Mouse (Mus musculus): ENCODE measurements at regions not wholly inside any gene's neighbourhood (a gene's known extent, or its start where the extent isn't known, plus 50 kb on each side); places are given as distances from the start of the nearest gene placed in this dataset.
"Not testable (repeated sequence)": the region's sequence is repeated elsewhere in the genome, so short reads cannot be mapped to it uniquely, and the experiment has no call there.

- 72% methylated on average over 6 of the region's 6 CpGs for WGBS
- Histone ChIP-seq H3K4me3 (replicated peaks) (no peak overlapping the region), H3K9ac (no peak overlapping the region), H3K36me3 (no peaks in the 10 kb centered on the region), H3K9me3 (no peaks in the 10 kb centered on the region), H3K27ac (no peak overlapping the region), H3K27me3 (replicated peaks) (no peaks in the 10 kb centered on the region), H3K4me1 (no peaks in the 10 kb centered on the region), H3K4me2 (no peak overlapping the region)
- ATAC-seq (ENCODE audit: insufficient read depth, low FRiP score, low read depth) = no peak
Observed at GRCm38 (mm10) chr6:144910392-144910791, 128.6 kb upstream of the Sox5 start.

- 92% methylated on average over 11 of the region's 11 CpGs for WGBS
- no peaks in the 10 kb centered on the region for H3K36me3 ChIP-seq
- no peaks in the 10 kb centered on the region for H3K4me1 ChIP-seq
- no peak overlapping the region for H3K27ac ChIP-seq
- no peak for ATAC-seq (ENCODE audit: insufficient read depth, low FRiP score, low read depth)
- H3K4me2 ChIP-seq = no peak overlapping the region
- no peaks in the 10 kb centered on the region for H3K27me3 ChIP-seq (replicated peaks)
- no peak overlapping the region for H3K9ac ChIP-seq
- no peaks in the 10 kb centered on the region for H3K9me3 ChIP-seq
- H3K4me3 ChIP-seq (replicated peaks) = no peak overlapping the region
Observed at GRCm38 (mm10) chr6:144908646-144909045, 126.9 kb upstream of the Sox5 start.

- Histone ChIP-seq H3K4me2 (no peak overlapping the region), H3K4me1 (no peaks in the 10 kb centered on the region), H3K27me3 (replicated peaks) (no peaks in the 10 kb centered on the region), H3K9ac (no peak overlapping the region), H3K9me3 (no peaks in the 10 kb centered on the region), H3K27ac (no peak overlapping the region), H3K4me3 (replicated peaks) (no peak overlapping the region), H3K36me3 (no peaks in the 10 kb centered on the region)
- ATAC-seq (ENCODE audit: insufficient read depth, low FRiP score, low read depth) = no peak
- 49% methylated on average over 10 of the region's 10 CpGs for WGBS
Observed at GRCm38 (mm10) chr6:144903156-144903555, 121.4 kb upstream of the Sox5 start.

GRCm38 (mm10) chr6:144902267-144902995, 120.7 kb upstream of the Sox5 start:
- Histone ChIP-seq H3K4me3 (replicated peaks) (no peak overlapping the region), H3K9ac (no peak overlapping the region), H3K27ac (no peak overlapping the region), H3K9me3 (no peaks in the 10 kb centered on the region), H3K4me2 (0 out of 2 replicates have a peak overlapping the region, but pooled peaks have one; percentile 5), H3K27me3 (replicated peaks) (no peaks in the 10 kb centered on the region), H3K4me1 (no peaks in the 10 kb centered on the region), H3K36me3 (no peaks in the 10 kb centered on the region)
- WGBS = 63% methylated on average over 20 of the region's 20 CpGs
- no peak for ATAC-seq (ENCODE audit: insufficient read depth, low FRiP score, low read depth)

- no peaks in the 10 kb centered on the region for H3K36me3 ChIP-seq
- no peak overlapping the region for H3K27ac ChIP-seq
- H3K4me1 ChIP-seq = no peaks in the 10 kb centered on the region
- H3K9ac ChIP-seq = no peak overlapping the region
- peak; percentile 87 for ATAC-seq (ENCODE audit: insufficient read depth, low FRiP score, low read depth)
- H3K4me2 ChIP-seq = peak overlapping the region; percentile 5; the same call in 1 of the 2 replicates
- no peaks in the 10 kb centered on the region for H3K9me3 ChIP-seq
- no peak overlapping the region for H3K4me3 ChIP-seq (replicated peaks)
- WGBS = 52% methylated on average over 9 of the region's 9 CpGs
- H3K27me3 ChIP-seq (replicated peaks) = no peaks in the 10 kb centered on the region
Observed at GRCm38 (mm10) chr6:144901825-144902224, 120.0 kb upstream of the Sox5 start.

- H3K27ac ChIP-seq; H3K27me3 ChIP-seq (replicated peaks); ATAC-seq (ENCODE audit: insufficient read depth, low FRiP score, low read depth); H3K36me3 ChIP-seq; H3K9ac ChIP-seq; H3K9me3 ChIP-seq; H3K4me1 ChIP-seq; H3K4me3 ChIP-seq (replicated peaks); H3K4me2 ChIP-seq: not testable (repeated sequence)
- WGBS = 83% methylated on average over 7 of the region's 7 CpGs
Observed at GRCm38 (mm10) chr6:144900858-144901257, 119.1 kb upstream of the Sox5 start.

- no peak for ATAC-seq (ENCODE audit: insufficient read depth, low FRiP score, low read depth)
- Histone ChIP-seq H3K27me3 (replicated peaks) (no peaks in the 10 kb centered on the region), H3K4me3 (replicated peaks) (no peak overlapping the region), H3K4me2 (no peak overlapping the region), H3K4me1 (no peaks in the 10 kb centered on the region), H3K36me3 (no peaks in the 10 kb centered on the region), H3K9ac (no peak overlapping the region), H3K9me3 (no peaks in the 10 kb centered on the region), H3K27ac (no peak overlapping the region)
- WGBS = 61% methylated on average over 3 of the region's 3 CpGs
Observed at GRCm38 (mm10) chr6:144897526-144897925, 115.7 kb upstream of the Sox5 start.

GRCm38 (mm10) chr6:144890914-144891313, 109.1 kb upstream of the Sox5 start:
- no peaks in the 10 kb centered on the region for H3K9me3 ChIP-seq
- H3K4me3 ChIP-seq (replicated peaks) = no peak overlapping the region
- no peak overlapping the region for H3K4me2 ChIP-seq
- H3K36me3 ChIP-seq = no peaks in the 10 kb centered on the region
- no peak for ATAC-seq (ENCODE audit: insufficient read depth, low FRiP score, low read depth)
- WGBS = 21% methylated on average over 2 of the region's 2 CpGs
- no peak overlapping the region for H3K27ac ChIP-seq
- no peaks in the 10 kb centered on the region for H3K27me3 ChIP-seq (replicated peaks)
- no peak overlapping the region for H3K9ac ChIP-seq
- H3K4me1 ChIP-seq = no peaks in the 10 kb centered on the region

- 0 out of 2 replicates have a peak, but pooled peaks have one; percentile 47 for ATAC-seq (ENCODE audit: insufficient read depth, low FRiP score, low read depth)
- no peak overlapping the region for H3K9ac ChIP-seq
- H3K4me2 ChIP-seq = no peak overlapping the region
- no peaks in the 10 kb centered on the region for H3K9me3 ChIP-seq
- H3K36me3 ChIP-seq = no peaks in the 10 kb centered on the region
- no peak overlapping the region for H3K4me3 ChIP-seq (replicated peaks)
- H3K4me1 ChIP-seq = no peaks in the 10 kb centered on the region
- 48% methylated on average over 8 of the region's 8 CpGs for WGBS
- H3K27me3 ChIP-seq (replicated peaks) = no peaks in the 10 kb centered on the region
- no peak overlapping the region for H3K27ac ChIP-seq
Observed at GRCm38 (mm10) chr6:144890166-144890565, 108.4 kb upstream of the Sox5 start.

GRCm38 (mm10) chr6:144883117-144883516, 101.3 kb upstream of the Sox5 start:
- no peak overlapping the region for H3K4me2 ChIP-seq
- H3K27ac ChIP-seq = no peak overlapping the region
- no peaks in the 10 kb centered on the region for H3K9me3 ChIP-seq
- no peak for ATAC-seq (ENCODE audit: insufficient read depth, low FRiP score, low read depth)
- H3K27me3 ChIP-seq (replicated peaks) = no peaks in the 10 kb centered on the region
- H3K36me3 ChIP-seq = no peaks in the 10 kb centered on the region
- H3K4me1 ChIP-seq = no peaks in the 10 kb centered on the region
- WGBS = 70% methylated on average over 4 of the region's 4 CpGs
- no peak overlapping the region for H3K9ac ChIP-seq
- H3K4me3 ChIP-seq (replicated peaks) = no peak overlapping the region

GRCm38 (mm10) chr6:144880098-144880497, 98.3 kb upstream of the Sox5 start:
- 86% methylated on average over 10 of the region's 10 CpGs for WGBS
- H3K36me3 ChIP-seq = no peaks in the 10 kb centered on the region

GRCm38 (mm10) chr6:144876758-144877157, 95.0 kb upstream of the Sox5 start:
- no peak overlapping the region for H3K4me3 ChIP-seq (replicated peaks)
- H3K9ac ChIP-seq = no peak overlapping the region
- 81% methylated on average over 12 of the region's 12 CpGs for WGBS
- H3K27me3 ChIP-seq (replicated peaks) = no peaks in the 10 kb centered on the region
- H3K27ac ChIP-seq = no peak overlapping the region
- H3K4me2 ChIP-seq = no peak overlapping the region
- ATAC-seq (ENCODE audit: insufficient read depth, low FRiP score, low read depth) = no peak
- no peaks in the 10 kb centered on the region for H3K36me3 ChIP-seq
- no peaks in the 10 kb centered on the region for H3K4me1 ChIP-seq
- H3K9me3 ChIP-seq = no peaks in the 10 kb centered on the region

More at GRCm38 (mm10) chr6:144880098-144880497, 98.3 kb upstream of the Sox5 start:
- Histone ChIP-seq H3K27me3 (replicated peaks) (no peaks in the 10 kb centered on the region), H3K9me3 (no peaks in the 10 kb centered on the region), H3K4me2 (no peak overlapping the region), H3K27ac (no peak overlapping the region), H3K4me3 (replicated peaks) (no peak overlapping the region), H3K9ac (no peak overlapping the region), H3K4me1 (no peaks in the 10 kb centered on the region)
- ATAC-seq (ENCODE audit: insufficient read depth, low FRiP score, low read depth) = no peak

- Histone ChIP-seq H3K27me3 (replicated peaks) (no peaks in the 10 kb centered on the region), H3K4me2 (no peak overlapping the region), H3K36me3 (no peaks in the 10 kb centered on the region), H3K27ac (no peak overlapping the region), H3K9ac (no peak overlapping the region), H3K4me1 (no peaks in the 10 kb centered on the region), H3K9me3 (no peaks in the 10 kb centered on the region), H3K4me3 (replicated peaks) (no peak overlapping the region)
- 53% methylated on average over 9 of the region's 9 CpGs for WGBS
- peak; percentile 43; the same call in 1 of the 2 replicates for ATAC-seq (ENCODE audit: insufficient read depth, low FRiP score, low read depth)
Observed at GRCm38 (mm10) chr6:144875862-144876261, 94.1 kb upstream of the Sox5 start.
